Mouse (Mus musculus): ENCODE measurements around the gene Bach1. TPM values are rescaled to one million over a fixed set of nuclear protein-coding genes. Genes with fewer than 3 reads are reported as not detected.

The Bach1 gene
- polyA plus RNA-seq, 1 experiment: 4.9 TPM

- Histone ChIP-seq H3K4me3 (ENCODE audit: insufficient read depth, poor library complexity, severe bottlenecking) (no peak overlapping the region), H3K79me2 (ENCODE audit: control insufficient read depth, insufficient read depth) (no peaks in the 10 kb centered on the region), H3K27me3 (ENCODE audit: control insufficient read depth, insufficient read depth, insufficient read length) (no peaks in the 10 kb centered on the region), H3K36me3 (ENCODE audit: control insufficient read depth, insufficient read depth) (no peaks in the 10 kb centered on the region), H3ac (ENCODE audit: control insufficient read depth, insufficient read length, low read depth) (no peak overlapping the region), H3K79me3 (ENCODE audit: low read depth) (no peaks in the 10 kb centered on the region)
- no peak for TF ChIP-seq MYOG (IDR thresholded peaks at IDR 0.05; ENCODE audit: control insufficient read depth, extremely low read depth, insufficient read length)
These were observed 28.5 kb upstream of the Bach1 start for GRCm38 (mm10) chr16:87670091-87670820.

DNA sequence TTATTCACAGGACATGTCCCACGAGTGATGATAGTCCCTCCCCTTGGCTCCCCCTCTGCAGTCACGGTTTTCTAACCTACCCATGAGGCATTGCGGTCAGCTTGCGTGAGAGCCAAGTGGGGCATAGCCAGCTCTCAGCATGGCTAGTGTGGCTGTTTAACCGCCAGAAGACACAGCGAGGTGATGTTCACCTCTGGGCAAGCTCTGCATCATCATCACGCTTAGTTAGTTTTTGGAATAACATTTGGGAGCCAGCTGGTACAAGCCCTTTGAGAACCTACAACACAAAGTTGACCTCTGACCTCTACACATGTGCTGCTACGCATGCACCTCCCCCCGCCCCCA is 28.0 kb upstream of the Bach1 start:
- Histone ChIP-seq H3K79me2 (ENCODE audit: control insufficient read depth, insufficient read depth) (no peaks in the 10 kb centered on the region), H3ac (ENCODE audit: control insufficient read depth, insufficient read length, low read depth) (no peak overlapping the region), H3K36me3 (ENCODE audit: control insufficient read depth, insufficient read depth) (no peaks in the 10 kb centered on the region), H3K79me3 (ENCODE audit: low read depth) (no peaks in the 10 kb centered on the region), H3K4me3 (ENCODE audit: insufficient read depth, poor library complexity, severe bottlenecking) (no peak overlapping the region), H3K27me3 (ENCODE audit: control insufficient read depth, insufficient read depth, insufficient read length) (no peaks in the 10 kb centered on the region)
- no peak for TF ChIP-seq CEBPB (IDR thresholded peaks at IDR 0.05; ENCODE audit: low read depth)
- no peak for TF ChIP-seq FOSL1 (IDR thresholded peaks at IDR 0.05; ENCODE audit: insufficient read depth, low read length, poor library complexity, severe bottlenecking)
- TF ChIP-seq MYOD1 (IDR thresholded peaks at IDR 0.05; ENCODE audit: control insufficient read depth, insufficient read length, low read depth): no peak
- TF ChIP-seq MAX (IDR thresholded peaks at IDR 0.05): no peak
- no peak for TF ChIP-seq CTCF (IDR thresholded peaks at IDR 0.05; ENCODE audit: control insufficient read depth, insufficient read depth, insufficient read length)
- no peak for TF ChIP-seq MYOG (IDR thresholded peaks at IDR 0.05; ENCODE audit: control insufficient read depth, extremely low read depth, insufficient read length)
- no peak for TF ChIP-seq USF1 (IDR thresholded peaks at IDR 0.05; ENCODE audit: low read depth)

- H3K36me3 ChIP-seq (ENCODE audit: control insufficient read depth, insufficient read depth): no peaks in the 10 kb centered on the region
- H3K79me3 ChIP-seq (ENCODE audit: low read depth): no peaks in the 10 kb centered on the region
- no peak for TF ChIP-seq CTCF (IDR thresholded peaks at IDR 0.05; ENCODE audit: control insufficient read depth, insufficient read depth, insufficient read length)
- TF ChIP-seq USF1 (IDR thresholded peaks at IDR 0.05; ENCODE audit: low read depth): no peak
- TF ChIP-seq CEBPB (IDR thresholded peaks at IDR 0.05; ENCODE audit: low read depth): no peak
- no peak for TF ChIP-seq FOSL1 (IDR thresholded peaks at IDR 0.05; ENCODE audit: insufficient read depth, low read length, poor library complexity, severe bottlenecking)
- no peak for TF ChIP-seq MYOG (IDR thresholded peaks at IDR 0.05; ENCODE audit: control insufficient read depth, extremely low read depth, insufficient read length)
- TF ChIP-seq MYOD1 (IDR thresholded peaks at IDR 0.05; ENCODE audit: control insufficient read depth, insufficient read length, low read depth): no peak
- no peak for TF ChIP-seq MAX (IDR thresholded peaks at IDR 0.05)
- H3K27me3 ChIP-seq (ENCODE audit: control insufficient read depth, insufficient read depth, insufficient read length): no peaks in the 10 kb centered on the region
- H3K4me3 ChIP-seq (ENCODE audit: insufficient read depth, poor library complexity, severe bottlenecking): no peak overlapping the region
- no peaks in the 10 kb centered on the region for H3K79me2 ChIP-seq (ENCODE audit: control insufficient read depth, insufficient read depth)
- H3ac ChIP-seq (ENCODE audit: control insufficient read depth, insufficient read length, low read depth): no peak overlapping the region
These were observed 27.4 kb upstream of the Bach1 start for GRCm38 (mm10) chr16:87671336-87671735.

- Histone ChIP-seq H3K27me3 (ENCODE audit: control insufficient read depth, insufficient read depth, insufficient read length) (no peaks in the 10 kb centered on the region), H3ac (ENCODE audit: control insufficient read depth, insufficient read length, low read depth) (no peak overlapping the region), H3K79me3 (ENCODE audit: low read depth) (no peaks in the 10 kb centered on the region), H3K79me2 (ENCODE audit: control insufficient read depth, insufficient read depth) (no peaks in the 10 kb centered on the region), H3K4me3 (ENCODE audit: insufficient read depth, poor library complexity, severe bottlenecking) (no peak overlapping the region), H3K36me3 (ENCODE audit: control insufficient read depth, insufficient read depth) (no peaks in the 10 kb centered on the region)
- TF ChIP-seq MYOG (IDR thresholded peaks at IDR 0.05; ENCODE audit: control insufficient read depth, extremely low read depth, insufficient read length) (no peak), CTCF (IDR thresholded peaks at IDR 0.05; ENCODE audit: control insufficient read depth, insufficient read depth, insufficient read length) (no peak), CEBPB (IDR thresholded peaks at IDR 0.05; ENCODE audit: low read depth) (no peak), USF1 (IDR thresholded peaks at IDR 0.05; ENCODE audit: low read depth) (no peak), MAX (IDR thresholded peaks at IDR 0.05) (no peak), FOSL1 (IDR thresholded peaks at IDR 0.05; ENCODE audit: insufficient read depth, low read length, poor library complexity, severe bottlenecking) (no peak), MYOD1 (IDR thresholded peaks at IDR 0.05; ENCODE audit: control insufficient read depth, insufficient read length, low read depth) (no peak)
These were observed 25.6 kb upstream of the Bach1 start for GRCm38 (mm10) chr16:87673155-87673554.

GRCm38 (mm10) chr16:87676182-87676581 is 22.6 kb upstream of the Bach1 start:
- H3K79me2 ChIP-seq (ENCODE audit: control insufficient read depth, insufficient read depth): no peaks in the 10 kb centered on the region
- no peak overlapping the region for H3K4me3 ChIP-seq (ENCODE audit: insufficient read depth, poor library complexity, severe bottlenecking)
- no peak for TF ChIP-seq MYOG (IDR thresholded peaks at IDR 0.05; ENCODE audit: control insufficient read depth, extremely low read depth, insufficient read length)
- no peak for TF ChIP-seq FOSL1 (IDR thresholded peaks at IDR 0.05; ENCODE audit: insufficient read depth, low read length, poor library complexity, severe bottlenecking)
- TF ChIP-seq MYOD1 (IDR thresholded peaks at IDR 0.05; ENCODE audit: control insufficient read depth, insufficient read length, low read depth): no peak
- TF ChIP-seq CEBPB (IDR thresholded peaks at IDR 0.05; ENCODE audit: low read depth): no peak
- TF ChIP-seq USF1 (IDR thresholded peaks at IDR 0.05; ENCODE audit: low read depth): no peak
- no peak for TF ChIP-seq MAX (IDR thresholded peaks at IDR 0.05)
- no peak for TF ChIP-seq CTCF (IDR thresholded peaks at IDR 0.05; ENCODE audit: control insufficient read depth, insufficient read depth, insufficient read length)

DNA sequence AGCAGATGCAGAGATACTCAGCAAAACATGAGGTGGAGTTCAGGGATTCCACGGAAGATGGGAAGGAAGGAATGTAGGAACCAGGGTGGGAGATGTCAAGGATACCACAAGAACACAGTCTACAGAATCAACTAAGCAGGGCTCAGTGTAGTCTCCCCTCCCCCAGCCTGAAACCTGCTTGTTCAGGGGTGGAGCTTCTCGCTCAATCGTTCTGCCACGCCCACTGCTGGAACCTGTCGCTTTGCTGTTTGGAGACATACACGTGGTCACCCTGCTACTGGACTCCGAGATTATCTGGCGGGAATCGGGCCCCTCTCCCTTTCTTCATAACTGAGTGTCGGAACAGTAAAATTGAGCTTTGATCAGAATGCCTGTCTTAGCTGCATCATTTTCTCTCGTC is 20.1 kb upstream of the Bach1 start:
- Histone ChIP-seq H3K79me2 (ENCODE audit: control insufficient read depth, insufficient read depth) (no peaks in the 10 kb centered on the region), H3K79me3 (ENCODE audit: low read depth) (no peaks in the 10 kb centered on the region), H3K36me3 (ENCODE audit: control insufficient read depth, insufficient read depth) (no peaks in the 10 kb centered on the region), H3K27me3 (ENCODE audit: control insufficient read depth, insufficient read depth, insufficient read length) (no peaks in the 10 kb centered on the region), H3K4me3 (ENCODE audit: insufficient read depth, poor library complexity, severe bottlenecking) (no peak overlapping the region), H3ac (ENCODE audit: control insufficient read depth, insufficient read length, low read depth) (no peak overlapping the region)
- TF ChIP-seq MYOD1 (IDR thresholded peaks at IDR 0.05; ENCODE audit: control insufficient read depth, insufficient read length, low read depth): no peak
- TF ChIP-seq CTCF (IDR thresholded peaks at IDR 0.05; ENCODE audit: control insufficient read depth, insufficient read depth, insufficient read length): no peak
- no peak for TF ChIP-seq MYOG (IDR thresholded peaks at IDR 0.05; ENCODE audit: control insufficient read depth, extremely low read depth, insufficient read length)

More at GRCm38 (mm10) chr16:87676182-87676581, 22.6 kb upstream of the Bach1 start:
- Histone ChIP-seq H3K36me3 (ENCODE audit: control insufficient read depth, insufficient read depth) (no peaks in the 10 kb centered on the region), H3K27me3 (ENCODE audit: control insufficient read depth, insufficient read depth, insufficient read length) (no peaks in the 10 kb centered on the region), H3K79me3 (ENCODE audit: low read depth) (no peaks in the 10 kb centered on the region), H3ac (ENCODE audit: control insufficient read depth, insufficient read length, low read depth) (no peak overlapping the region)

All from C2C12 (cell line).